Mouse (Mus musculus): ENCODE measurements around the gene Shroom1.

Shroom1 gene

GRCm38 (mm10) chr11:53507098-53507805, 50.2 kb downstream of the Shroom1 start:
- POLR2A ChIA-PET: interaction anchor here in 2 of 4 experiments (0.7 to 3.4 kb wide), 15 partner anchors 9 to 1166 kb away, joined by 3 to 27 read pairs (median 3); partner anchors contain the start of genes Sept8 (in 2 of the 2), Gdf9 (in 1 of the 2), Gm9945 (in 1 of the 2) and Hspa4 (in 1 of the 2)
- CTCF ChIA-PET: interaction anchor here in 1 of 4 experiments (1.5 to 2.0 kb wide), 2 partner anchors 41 to 83 kb away, joined by 4 to 6 read pairs; no protein-coding TSS in a partner anchor

- ChIA-PET CTCF (interaction anchor here in 3 of 4 experiments (0.6 to 2.0 kb wide), 7 partner anchors 11 to 476 kb away, joined by 3 to 6 read pairs (median 3); no protein-coding TSS in a partner anchor), POLR2A (interaction anchor here (0.6 to 3.4 kb wide), 20 partner anchors 8 to 208 kb away, joined by 3 to 27 read pairs (median 4); partner anchors contain the start of genes Gm9945 (in 2 of the 4), Sept8 (in 2 of the 4), Sowaha (in 2 of the 4) and Gdf9 (in 1 of the 4))
Observed at GRCm38 (mm10) chr11:53508152-53508551, 51.1 kb downstream of the Shroom1 start.

- CTCF ChIA-PET: interaction anchor here (0.6 to 2.0 kb wide), 8 partner anchors 11 to 476 kb away, joined by 3 to 6 read pairs (median 3); partner anchors contain the start of gene Sept8 (in 1 of the 4)
- POLR2A ChIA-PET: interaction anchor here (0.6 to 3.4 kb wide), 19 partner anchors 8 to 1890 kb away, joined by 3 to 27 read pairs (median 4); partner anchors contain the start of genes Gm9945 (in 2 of the 4), Sept8 (in 2 of the 4), Sowaha (in 2 of the 4) and Gdf9 (in 1 of the 4)
Observed at GRCm38 (mm10) chr11:53508591-53508990, 51.6 kb downstream of the Shroom1 start.

GRCm38 (mm10) chr11:53510351-53510750, 53.3 kb downstream of the Shroom1 start:
- POLR2A ChIA-PET: no interaction called here
- CTCF ChIA-PET: interaction anchor here in 1 of 4 experiments (0.6 kb wide), 2 partner anchors 13 to 1938 kb away, joined by 3 to 4 read pairs; no protein-coding TSS in a partner anchor

- POLR2A ChIA-PET: interaction anchor here in 1 of 4 experiments (0.6 to 1.6 kb wide), 2 partner anchors 9 to 49 kb away, joined by 3 to 5 read pairs; no protein-coding TSS in a partner anchor
- CTCF ChIA-PET: interaction anchor here in 2 of 4 experiments (0.6 kb wide), 2 partner anchors 25 to 88 kb away, joined by 4 to 6 read pairs; no protein-coding TSS in a partner anchor
Observed at GRCm38 (mm10) chr11:53516775-53517627, 60.0 kb downstream of the Shroom1 start.

Measured in embryonic stem cell, embryonic (primary cell).